Mouse (Mus musculus) intestine, postnatal 0 days (tissue): ENCODE measurements around the gene Ctbp2. TPM values are rescaled to one million over a fixed set of nuclear protein-coding genes. Genes with fewer than 3 reads are reported as not detected.

ENCODE experiments used
- ATAC-seq: fragments of 200-750 bp; cut with Nextera tagmentation; 2 replicates; pipeline ENCODE4 v1.8.0; 2017; ENCODE audit warnings: mild to moderate bottlenecking, moderate TSS enrichment, moderate library complexity
- H3K27ac ChIP-seq: fragments of 300-500 bp; sonication (generic); 2 replicates; pipeline ENCODE4 v1.5.1; 2014; ENCODE audit warnings: mild to moderate bottlenecking, low read depth, low read length, moderate library complexity
- H3K27me3 ChIP-seq: fragments of 300-500 bp; sonication (generic); replicated peaks from 2 replicates; pipeline ENCODE4 v1.6.1; 2014; ENCODE audit warnings: low read length, mixed read lengths; ENCODE audit not compliant: control insufficient read depth, insufficient read depth
- H3K36me3 ChIP-seq: fragments of 300-500 bp; sonication (generic); 2 replicates; pipeline ENCODE4 v1.6.1; 2014; ENCODE audit warnings: mild to moderate bottlenecking, moderate library complexity; ENCODE audit not compliant: control insufficient read depth, insufficient read depth
- H3K4me1 ChIP-seq: fragments of 300-500 bp; sonication (generic); replicated peaks from 2 replicates; pipeline ENCODE4 v1.6.1; 2014; ENCODE audit warnings: antibody characterized with exemption, low read length, mixed read lengths; ENCODE audit not compliant: control insufficient read depth, insufficient read depth
- H3K4me2 ChIP-seq: fragments of 300-500 bp; sonication (generic); replicated peaks from 2 replicates; pipeline ENCODE4 v1.6.1; 2014; ENCODE audit warnings: low read depth, mild to moderate bottlenecking, moderate library complexity
- H3K4me3 ChIP-seq: fragments of 300-500 bp; sonication (generic); 2 replicates; pipeline ENCODE4 v1.5.1; 2014; ENCODE audit warnings: low read depth, low read length
- H3K9ac ChIP-seq: fragments of 300-500 bp; sonication (generic); 2 replicates; pipeline ENCODE4 v1.6.1; 2014; ENCODE audit warnings: mild to moderate bottlenecking, low read depth, low read length
- H3K9me3 ChIP-seq: fragments of 300-500 bp; sonication (generic); 2 replicates; pipeline ENCODE4 v1.6.1; 2016; ENCODE audit warnings: mixed run types; ENCODE audit not compliant: control insufficient read depth
- CTCF ChIP-seq: sonication (generic); IDR thresholded peaks from 2 replicates; pipeline ENCODE4 v1.5.1; 2016; ENCODE audit warnings: low read depth, mild to moderate bottlenecking, control low read depth, antibody characterized with exemption, moderate library complexity
- WGBS: fragments of 180-500 bp; shearing (Covaris S2); extraction: QIAGEN DNeasy Blood & Tissue Kit; methylation state at CpG from one replicate; pipeline ENCODE4 v1.1.7; 2014; 5-methylcytosine and 5-hydroxymethylcytosine counted together
- polyA plus RNA-seq: library from polyadenylated mRNA; unstranded; fragments of >200 nt; fragmentation: Nextera tagmentation; extraction: Ambion mirVana; gene quantifications from 2 replicates; pipeline ENCODE4 v1.2.1, GENCODE M21; 2015

Gene Ctbp2
- polyA plus RNA-seq, 1 experiment from 2014 or later: 42.6 TPM

GRCm38 (mm10) chr7:133058496-133059149 is 65.5 kb downstream of the Ctbp2 start:
- H3K27ac ChIP-seq: no peak overlapping the region
- WGBS: 77% methylated on average over 12 of the region's 12 CpGs
- no peak for TF ChIP-seq CTCF
- peak; percentile 36 for ATAC-seq
- H3K9ac ChIP-seq: no peak overlapping the region
- H3K9me3 ChIP-seq: no peaks in the 10 kb centered on the region
- H3K4me1 ChIP-seq: 0 out of 2 replicates have a peak, but pooled peaks cover 7% of the 10 kb centered on the region
- H3K4me3 ChIP-seq: no peak overlapping the region
- H3K36me3 ChIP-seq: no peaks in the 10 kb centered on the region; the same call in 1 of the 2 replicates
- no peaks in the 10 kb centered on the region for H3K27me3 ChIP-seq
- no peak overlapping the region for H3K4me2 ChIP-seq

GRCm38 (mm10) chr7:133056924-133057323 is 67.2 kb downstream of the Ctbp2 start:
- no peak overlapping the region for H3K4me2 ChIP-seq
- no peak overlapping the region for H3K4me3 ChIP-seq
- no peak overlapping the region for H3K9ac ChIP-seq
- 92% methylated on average over 8 of the region's 8 CpGs for WGBS
- no peaks in the 10 kb centered on the region for H3K9me3 ChIP-seq
- peaks cover 7% of the 10 kb centered on the region; the same call in 1 of the 2 replicates for H3K4me1 ChIP-seq
- H3K27me3 ChIP-seq: no peaks in the 10 kb centered on the region
- no peak for ATAC-seq
- no peak for TF ChIP-seq CTCF
- H3K36me3 ChIP-seq: no peaks in the 10 kb centered on the region; the same call in 1 of the 2 replicates
- H3K27ac ChIP-seq: no peak overlapping the region

GRCm38 (mm10) chr7:133054486-133054885 is 69.7 kb downstream of the Ctbp2 start:
- Histone ChIP-seq H3K27me3 (no peaks in the 10 kb centered on the region), H3K9me3 (no peaks in the 10 kb centered on the region), H3K9ac (no peak overlapping the region), H3K4me3 (no peak overlapping the region), H3K27ac (no peak overlapping the region), H3K36me3 (peaks cover 5% of the 10 kb centered on the region; the same call in 1 of the 2 replicates), H3K4me2 (no peak overlapping the region), H3K4me1 (peaks cover 14% of the 10 kb centered on the region; the same call in 1 of the 2 replicates)
- WGBS: 88% methylated on average over 5 of the region's 5 CpGs
- no peak for ATAC-seq
- peak; percentile 52 for TF ChIP-seq CTCF

DNA sequence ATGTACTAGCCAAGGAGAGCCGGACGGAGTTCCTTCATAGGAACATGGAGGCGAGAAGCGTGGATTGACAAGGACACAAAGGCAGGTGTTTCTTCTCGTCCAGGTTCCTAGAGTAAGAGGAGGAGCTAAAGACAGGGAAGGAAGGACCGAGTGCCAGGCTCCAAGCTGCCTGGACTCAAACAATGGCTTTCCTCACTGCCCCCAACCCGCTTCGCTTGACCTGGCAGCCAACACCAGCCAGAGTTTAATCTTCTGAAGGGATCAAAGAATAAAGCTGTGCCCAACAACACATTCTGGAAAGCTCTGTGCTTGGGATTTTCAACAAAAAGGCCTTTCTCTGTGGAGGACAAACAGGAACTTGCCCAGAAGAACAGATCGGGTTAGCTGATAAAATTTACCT is 70.4 kb downstream of the Ctbp2 start:
- H3K9me3 ChIP-seq: no peaks in the 10 kb centered on the region
- ATAC-seq: no peak
- no peak overlapping the region for H3K27ac ChIP-seq
- no peak overlapping the region for H3K9ac ChIP-seq
- 75% methylated on average over 9 of the region's 9 CpGs for WGBS
- H3K4me3 ChIP-seq: no peak overlapping the region
- no peak for TF ChIP-seq CTCF
- H3K36me3 ChIP-seq: peaks cover 5% of the 10 kb centered on the region; the same call in 1 of the 2 replicates
- peaks cover 10% of the 10 kb centered on the region; the same call in 1 of the 2 replicates for H3K4me1 ChIP-seq
- H3K27me3 ChIP-seq: no peaks in the 10 kb centered on the region
- H3K4me2 ChIP-seq: no peak overlapping the region

- Histone ChIP-seq H3K4me1 (peaks cover 10% of the 10 kb centered on the region; the same call in 1 of the 2 replicates), H3K27me3 (no peaks in the 10 kb centered on the region), H3K4me2 (no peak overlapping the region), H3K27ac (peak overlapping the region; percentile 76), H3K9ac (no peak overlapping the region), H3K9me3 (no peaks in the 10 kb centered on the region), H3K4me3 (no peak overlapping the region), H3K36me3 (peaks cover 5% of the 10 kb centered on the region; the same call in 1 of the 2 replicates)
- TF ChIP-seq CTCF: no peak
- no peak for ATAC-seq
- WGBS: 41% methylated on average over 8 of the region's 8 CpGs
Observed at GRCm38 (mm10) chr7:133052819-133053218, 71.3 kb downstream of the Ctbp2 start.

DNA sequence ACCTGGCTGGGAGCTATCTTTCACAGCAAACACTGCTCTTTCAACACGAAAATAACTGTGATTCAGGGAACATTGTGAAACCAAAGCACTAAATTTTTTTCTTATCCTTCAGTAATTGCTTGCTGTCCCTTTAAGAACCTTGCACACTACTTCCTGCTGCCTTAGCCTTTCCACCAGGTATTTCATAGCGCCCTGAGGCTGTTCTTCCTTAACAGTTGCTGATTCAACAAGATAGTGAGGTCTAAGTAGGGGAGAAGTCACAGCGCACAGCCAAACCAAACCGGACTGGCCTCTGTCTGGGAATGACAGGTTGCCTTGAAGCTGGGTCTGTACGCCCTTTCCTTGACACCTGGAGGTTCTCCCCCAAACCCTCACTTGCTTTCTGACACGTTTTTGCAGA is 73.5 kb downstream of the Ctbp2 start:
- WGBS: 29% methylated on average over 6 of the region's 6 CpGs
- Histone ChIP-seq H3K36me3 (peaks cover 5% of the 10 kb centered on the region; the same call in 1 of the 2 replicates), H3K4me2 (no peak overlapping the region), H3K9ac (no peak overlapping the region), H3K9me3 (no peaks in the 10 kb centered on the region), H3K27ac (peak overlapping the region; percentile 75), H3K4me1 (peaks cover 7% of the 10 kb centered on the region; the same call in 1 of the 2 replicates), H3K27me3 (no peaks in the 10 kb centered on the region), H3K4me3 (no peak overlapping the region)
- peak; percentile 88 for ATAC-seq
- no peak for TF ChIP-seq CTCF
